Mouse (Mus musculus) heart, adult 9 months (tissue): ENCODE data around the gene Naaladl2.

Experiments
- DNase-seq, 2 experiments: peaks; one replicate each; pipeline ENCODE4 v3.0.0; 2022; ENCODE audit warnings: low spot score in 2 of 2

Gene Naaladl2

DNA sequence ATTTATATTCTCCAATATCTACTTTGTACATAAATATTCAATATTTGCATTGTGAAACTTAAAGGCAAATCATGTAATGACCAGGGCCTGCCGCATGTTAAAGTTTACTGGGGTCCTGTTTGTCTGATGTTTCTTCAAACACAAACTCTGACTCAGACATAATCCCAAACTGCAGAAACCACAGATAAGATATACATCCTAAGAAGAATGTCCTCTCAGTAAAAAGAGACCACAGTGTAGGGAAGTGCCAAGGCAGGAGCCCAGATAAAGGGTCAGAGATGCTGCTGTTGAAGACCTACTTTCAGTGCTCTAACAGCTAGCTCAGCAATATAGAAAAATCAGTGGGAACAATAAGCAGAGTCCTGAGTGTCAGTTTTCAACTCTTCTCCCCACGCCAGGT, 201.9 kb downstream of the Naaladl2 start:
- no peak for DNase-seq

DNA sequence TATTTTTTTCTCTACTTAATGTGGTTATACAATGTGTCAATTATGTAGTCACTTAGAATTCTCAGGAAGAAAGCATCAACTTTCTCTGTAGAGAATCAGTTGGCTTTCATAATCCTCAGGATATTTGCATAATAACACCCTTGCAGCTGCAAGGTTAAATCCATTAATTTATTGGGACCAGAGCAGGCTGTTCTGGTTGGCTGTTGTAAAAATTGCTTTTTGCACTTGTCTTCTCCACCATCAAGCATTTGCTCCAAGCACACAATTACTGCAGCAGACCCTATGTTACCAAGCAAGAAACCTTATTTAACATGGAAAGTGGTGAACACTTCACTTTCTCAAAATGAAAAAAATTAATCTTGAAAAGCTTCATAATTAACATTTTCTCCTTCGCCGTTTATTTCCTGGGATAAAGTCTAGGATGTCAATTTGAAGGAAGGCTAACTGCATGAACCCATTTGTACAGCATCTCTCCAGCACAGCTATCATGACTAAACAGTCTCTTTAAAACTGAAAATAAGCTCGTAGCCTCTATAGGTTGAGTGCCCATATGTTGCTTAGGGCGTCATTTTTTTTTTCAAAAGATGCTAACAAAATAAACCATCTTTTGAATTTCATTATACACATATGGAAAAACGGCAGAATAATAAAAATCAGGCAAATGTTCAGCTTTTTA, 205.4 kb downstream of the Naaladl2 start:
- DNase-seq = no peak

DNA sequence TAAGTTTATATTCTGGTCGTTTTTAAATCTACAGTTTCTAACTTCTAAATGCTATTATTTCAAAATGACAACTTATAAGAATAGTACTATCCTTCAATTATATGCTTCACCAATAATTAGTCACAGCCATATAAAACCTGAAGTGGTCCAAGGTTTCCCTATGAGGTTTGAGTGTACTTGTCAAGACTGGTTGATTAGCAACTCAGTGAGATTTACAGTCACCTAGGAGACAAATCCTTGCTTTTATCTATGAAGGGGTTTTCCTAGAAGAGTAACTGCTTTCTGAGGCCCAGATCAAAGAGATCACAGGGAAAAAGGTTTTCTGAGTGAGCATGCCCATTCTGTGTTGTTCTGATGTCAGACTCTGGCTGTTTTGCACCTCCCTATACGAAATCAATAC, 222.2 kb downstream of the Naaladl2 start:
- DNase-seq = no peak

DNA sequence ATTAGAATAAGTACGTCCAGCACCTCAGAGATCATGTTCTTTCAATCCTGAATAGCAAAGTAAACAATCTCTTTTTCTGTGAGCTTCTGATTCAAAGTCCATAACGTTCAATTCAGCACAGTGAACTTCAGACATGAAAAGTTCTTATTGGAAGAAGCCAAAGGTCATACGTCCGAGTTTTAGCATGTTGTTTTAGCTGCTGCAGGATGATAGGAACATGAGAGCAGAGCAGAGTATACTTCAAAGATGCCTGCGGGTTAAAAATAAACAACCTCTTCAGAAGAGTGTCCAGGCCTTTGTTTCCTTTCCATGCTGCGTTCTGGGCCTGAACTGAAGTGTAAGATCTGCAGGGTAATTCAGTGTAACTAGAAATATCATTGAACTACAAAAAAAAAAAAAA, 222.7 kb downstream of the Naaladl2 start:
- no peak for DNase-seq

DNA sequence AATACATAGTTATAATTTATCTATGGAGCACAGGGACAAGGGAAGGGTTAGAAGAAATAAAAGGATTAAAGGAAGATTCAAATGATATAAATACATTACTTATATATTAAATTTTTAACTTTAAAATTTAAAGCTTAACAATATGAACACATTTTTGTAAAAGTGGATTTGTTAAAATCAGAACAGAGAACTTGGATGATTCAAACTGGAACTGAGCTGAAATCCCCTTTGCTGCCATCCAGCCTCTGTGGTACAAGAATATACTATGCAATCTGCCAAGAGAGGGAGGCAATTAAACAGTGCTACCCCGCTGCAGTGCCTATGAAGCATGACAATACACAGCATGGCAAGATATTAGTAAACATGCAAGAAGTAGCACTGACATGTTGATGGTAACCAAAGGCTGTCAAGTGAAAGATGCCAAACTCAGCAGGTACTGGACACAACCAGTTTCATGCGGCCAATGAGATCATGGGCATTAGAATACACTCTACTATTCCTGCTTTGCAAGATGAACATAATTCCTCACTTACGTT, 238.6 kb downstream of the Naaladl2 start:
- no peak for DNase-seq

DNA sequence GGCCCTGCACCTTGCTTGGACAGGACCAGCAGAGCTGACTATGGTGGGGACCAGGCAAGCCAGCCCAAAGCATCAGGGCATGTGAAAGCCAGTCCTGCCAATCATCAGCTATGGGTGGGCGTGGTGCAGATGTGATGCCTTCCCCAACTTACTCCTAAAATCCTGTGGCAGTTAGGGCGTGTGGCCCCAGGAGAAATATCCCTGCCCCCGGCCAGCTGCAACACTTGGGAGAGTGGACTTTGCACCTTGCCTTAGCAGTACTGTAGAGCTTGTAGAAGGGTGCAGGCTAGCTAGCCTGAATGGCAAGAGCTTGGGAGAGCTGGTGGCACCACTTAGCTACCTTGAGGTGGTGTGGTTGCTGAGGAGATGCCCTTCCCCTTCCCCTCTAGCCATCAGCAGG, 255.3 kb downstream of the Naaladl2 start:
- DNase-seq = no peak

DNA sequence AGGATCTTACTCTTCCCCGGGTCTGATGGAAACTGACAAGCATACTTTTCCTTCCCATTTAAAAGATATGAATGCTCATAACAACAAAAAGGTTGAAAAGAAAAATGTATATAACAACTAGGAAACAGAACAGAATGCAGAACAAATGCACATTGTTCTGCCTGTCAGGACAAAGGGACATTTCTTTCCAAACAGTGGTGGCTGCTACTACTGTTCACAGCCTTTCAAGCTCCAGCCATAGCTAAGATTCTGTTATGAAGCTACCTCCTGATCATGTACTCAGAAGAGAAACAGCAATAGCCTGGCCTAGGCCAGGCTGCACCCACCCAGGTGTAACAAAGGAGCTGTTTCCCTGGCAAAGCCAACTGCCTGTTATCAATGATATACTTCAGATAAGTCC, 271.8 kb downstream of the Naaladl2 start:
- no peak for DNase-seq

DNA sequence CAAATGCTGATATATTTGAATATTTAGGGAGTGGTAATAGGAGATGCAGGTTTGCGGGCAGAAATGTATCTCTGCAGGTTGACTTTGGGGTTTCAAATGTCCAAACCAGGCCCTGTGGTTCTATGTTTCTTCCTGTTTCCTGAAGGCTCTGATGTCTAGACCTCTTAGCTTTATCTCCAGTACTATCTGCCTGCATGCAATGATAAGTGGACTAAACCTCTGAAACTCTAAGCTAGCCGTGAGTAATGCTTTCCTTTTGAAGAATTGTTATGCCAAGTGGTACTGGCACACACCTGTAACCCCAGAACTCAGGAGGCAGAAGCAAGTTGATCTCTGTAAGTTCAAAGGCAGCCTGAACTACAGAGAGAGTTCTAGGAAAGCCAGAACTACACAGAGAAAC, 291.1 kb downstream of the Naaladl2 start:
- no peak for DNase-seq

DNA sequence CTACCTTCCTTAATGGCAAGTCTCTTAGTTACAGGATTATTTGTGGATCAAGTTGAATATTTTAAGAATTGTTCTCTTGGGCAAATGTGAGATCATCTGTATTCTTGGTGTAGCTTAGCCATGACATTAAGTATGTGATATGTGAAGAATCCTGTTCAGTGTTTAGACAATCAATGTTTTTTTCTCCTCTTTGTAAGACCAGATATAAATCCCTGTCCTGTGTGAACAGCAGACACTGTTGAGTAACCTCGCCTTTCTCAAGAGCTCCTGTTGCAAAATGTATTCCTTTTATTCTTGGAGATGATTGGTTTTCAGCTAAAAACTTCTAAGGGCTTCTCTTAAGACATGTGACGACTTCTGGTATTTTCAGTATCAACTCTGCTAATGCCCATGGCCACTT, 347.3 kb downstream of the Naaladl2 start:
- no peak for DNase-seq

DNA sequence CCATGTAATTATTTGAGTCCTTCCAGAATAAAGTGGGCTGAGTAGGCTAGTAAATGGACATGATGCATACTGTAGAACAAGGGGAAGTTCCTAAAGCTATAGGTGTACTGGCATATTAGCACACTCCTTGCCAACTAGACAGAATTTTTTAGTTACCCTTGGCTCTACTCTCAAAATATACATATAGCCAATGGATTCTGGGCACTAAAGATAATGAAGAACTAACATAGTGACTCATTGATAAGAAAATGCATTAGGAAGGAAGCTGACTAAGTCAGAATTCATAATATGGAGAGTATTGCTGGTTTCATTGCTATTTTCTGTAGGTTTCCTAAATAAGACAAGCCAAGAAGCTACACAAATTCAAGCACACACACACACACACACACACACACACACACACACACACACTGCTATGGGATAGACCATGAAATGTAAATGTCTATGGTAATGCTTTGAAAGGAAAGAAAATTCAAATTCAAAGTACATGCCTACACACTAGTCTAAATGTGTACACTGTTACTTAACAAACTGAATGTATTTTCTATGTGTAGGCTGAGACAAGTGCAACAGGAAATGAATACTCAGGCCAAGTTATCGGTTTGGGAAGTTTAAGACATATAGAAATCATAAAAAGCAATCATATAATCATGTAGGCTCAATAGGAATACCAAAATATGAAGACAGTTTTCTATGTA, 356.5 kb downstream of the Naaladl2 start:
- DNase-seq = no peak

DNA sequence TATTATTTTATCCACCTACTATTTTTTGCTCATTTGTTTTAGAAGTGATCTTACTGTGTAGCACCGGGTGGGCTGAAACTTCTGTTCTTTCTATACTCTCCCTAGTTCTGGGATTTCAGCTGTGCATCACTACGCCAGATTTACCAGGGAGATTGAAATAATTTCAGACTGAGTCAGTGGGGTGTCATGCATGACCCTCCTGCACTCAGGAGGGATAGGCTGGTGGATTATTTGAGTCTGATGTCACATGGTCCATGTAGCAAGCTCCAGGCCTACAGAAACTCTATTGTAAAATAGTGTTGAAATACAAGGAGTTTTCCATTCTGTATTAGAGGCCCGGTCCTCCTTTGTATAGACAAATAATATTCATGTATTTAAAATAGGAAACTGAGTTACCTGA, 360.0 kb downstream of the Naaladl2 start:
- DNase-seq = no peak

DNA sequence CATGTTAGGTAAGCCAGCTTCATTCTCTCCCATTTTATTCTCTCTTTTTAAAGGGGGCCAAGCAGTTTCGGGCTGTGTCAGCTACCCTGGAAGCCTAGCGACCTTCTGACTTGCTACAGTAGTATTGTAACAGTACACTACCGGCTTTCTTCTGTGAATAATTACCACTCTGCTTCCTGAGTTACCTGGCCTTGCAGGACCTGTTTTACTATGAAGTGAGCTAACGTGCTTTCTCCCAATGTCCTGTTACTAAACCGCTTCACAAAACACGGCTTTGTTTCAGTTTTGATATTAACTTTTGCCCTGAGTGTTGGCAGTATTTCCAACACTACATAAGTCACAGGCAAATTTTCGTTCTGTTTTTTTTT, 360.6 kb downstream of the Naaladl2 start:
- no peak for DNase-seq

DNA sequence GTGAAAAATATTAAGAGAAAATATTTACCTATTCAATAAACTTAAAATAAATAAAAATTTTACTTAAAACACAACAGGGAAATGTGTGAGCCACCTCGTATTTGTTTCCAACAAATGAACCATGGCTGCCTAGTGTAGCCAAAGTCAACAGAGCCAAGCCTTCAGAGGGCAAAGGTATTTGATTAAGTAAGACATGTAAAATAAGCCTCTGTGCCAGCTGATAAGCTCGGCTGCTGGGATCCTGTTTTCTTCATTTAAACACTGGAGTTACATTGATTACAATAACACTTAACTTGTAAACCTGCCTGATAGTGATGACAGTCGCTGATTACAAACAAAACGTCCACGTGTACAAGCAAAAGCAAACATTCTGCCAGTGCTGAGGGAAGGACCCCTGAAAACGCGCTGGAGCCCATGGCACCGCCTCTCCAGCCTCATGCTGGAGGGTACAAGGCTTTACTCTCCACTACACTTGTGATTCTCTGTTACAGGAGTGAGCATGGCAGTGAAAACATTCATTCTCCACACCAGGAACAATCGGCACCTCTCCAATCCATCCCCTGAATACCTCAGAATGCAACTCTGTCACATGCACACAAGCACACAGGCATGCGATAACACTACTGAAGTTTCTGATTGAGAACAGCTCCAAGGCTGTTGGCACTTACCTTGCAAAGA, 361.1 kb downstream of the Naaladl2 start:
- DNase-seq = no peak

DNA sequence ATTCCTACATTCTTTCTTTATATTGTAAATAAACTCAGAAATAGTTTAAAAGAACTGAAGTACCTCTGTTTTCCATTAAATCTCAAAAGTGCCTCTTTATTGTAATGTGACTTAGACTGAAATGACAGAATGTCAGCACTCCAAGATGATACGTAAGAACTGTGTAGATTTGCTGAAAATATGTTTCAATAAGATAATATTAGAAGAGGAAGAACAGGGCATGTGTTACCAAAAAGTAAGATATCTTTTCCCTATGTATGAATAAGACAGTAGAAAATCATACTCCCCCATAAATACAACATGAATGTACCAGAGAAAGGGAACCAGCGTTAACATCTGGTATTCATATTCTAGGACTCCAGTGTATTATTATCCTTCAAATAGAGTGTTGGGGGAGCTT, 362.4 kb downstream of the Naaladl2 start:
- DNase-seq = no peak

DNA sequence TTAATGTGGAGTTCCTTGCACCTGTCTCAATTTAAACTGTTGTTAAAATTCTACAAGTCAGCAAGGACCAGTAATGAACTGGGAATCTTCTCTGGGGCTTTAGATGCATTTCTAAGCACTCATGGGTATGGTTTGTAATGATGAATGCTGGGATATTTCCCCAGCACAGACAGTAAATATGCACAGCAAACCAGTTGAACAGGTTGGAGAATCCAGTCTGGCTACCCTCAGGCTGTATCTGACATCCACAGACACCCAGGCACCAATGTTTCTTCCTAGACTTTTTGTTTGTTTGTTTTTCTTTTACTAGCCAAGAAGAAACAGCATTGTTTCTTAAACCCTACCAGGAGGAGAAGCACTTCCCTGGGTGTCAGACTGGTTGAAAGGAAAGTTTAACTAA, 365.6 kb downstream of the Naaladl2 start:
- DNase-seq = no peak

DNA sequence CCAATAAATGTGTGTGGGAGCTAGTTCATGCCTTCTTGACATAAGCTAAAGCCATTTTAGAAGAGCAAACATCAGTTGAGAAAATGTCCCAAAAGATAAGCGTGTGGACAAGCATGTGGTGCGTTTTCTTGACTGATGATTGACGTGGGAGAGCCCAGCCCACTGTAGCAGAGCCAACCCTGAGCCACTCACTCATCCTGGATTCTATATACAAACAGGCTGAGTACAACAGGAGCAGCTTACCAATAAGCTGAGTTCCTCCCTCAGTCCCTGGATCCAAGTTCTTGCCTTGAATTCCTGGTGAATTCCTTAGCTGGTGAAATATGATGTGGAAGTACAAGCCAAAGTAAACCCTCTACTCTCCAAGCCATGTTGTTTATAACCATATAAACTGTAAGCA, 395.0 kb downstream of the Naaladl2 start:
- DNase-seq = no peak

DNA sequence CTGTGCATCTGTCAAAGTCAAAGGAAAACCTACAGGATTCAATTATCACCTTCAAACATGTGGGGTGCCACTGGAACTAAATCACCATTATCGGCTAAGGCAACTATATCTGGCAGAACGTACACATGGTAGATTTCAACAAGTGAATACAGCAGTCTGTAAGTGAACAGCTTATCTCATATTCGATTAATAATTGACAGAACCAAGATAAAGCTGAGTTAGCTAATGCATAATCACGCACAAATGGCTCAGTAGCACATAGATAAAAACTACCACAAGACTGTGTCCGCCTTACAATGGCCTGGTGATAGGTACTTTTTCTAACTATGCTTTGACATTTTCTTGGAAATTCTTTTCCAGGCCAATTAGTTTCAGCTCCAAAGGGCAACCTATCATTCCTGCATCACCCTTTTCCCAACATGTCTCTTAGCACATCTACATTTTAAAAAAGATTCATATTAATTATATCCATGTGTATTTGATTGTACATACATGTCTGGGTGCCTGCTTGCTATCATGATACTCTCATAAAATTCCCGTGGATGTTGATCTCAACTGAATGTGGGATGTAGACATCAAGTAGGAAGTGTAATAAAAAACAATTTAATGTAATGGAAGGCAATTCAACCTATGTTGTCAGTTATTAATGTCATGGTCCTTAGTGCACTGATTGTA, 396.7 kb downstream of the Naaladl2 start:
- DNase-seq = no peak

DNA sequence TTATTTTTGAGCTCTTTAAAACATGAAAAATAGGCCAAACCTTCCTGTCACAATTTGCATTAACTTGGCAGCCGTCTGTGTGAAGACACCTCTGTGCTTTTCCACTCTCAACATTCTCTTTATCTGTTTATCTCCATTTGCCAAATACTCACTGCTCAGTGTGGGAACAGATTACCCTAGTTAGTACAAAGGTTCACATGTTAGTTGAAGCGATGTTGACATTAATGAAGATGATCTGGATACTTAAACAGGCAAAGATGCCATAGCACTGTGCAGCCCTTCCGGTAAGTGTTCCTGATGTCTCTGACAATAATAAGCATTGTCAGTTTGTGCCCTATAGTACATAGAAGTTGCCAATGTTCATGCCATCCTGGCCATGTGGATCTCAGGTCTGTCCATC, 400.1 kb downstream of the Naaladl2 start:
- no peak for DNase-seq

DNA sequence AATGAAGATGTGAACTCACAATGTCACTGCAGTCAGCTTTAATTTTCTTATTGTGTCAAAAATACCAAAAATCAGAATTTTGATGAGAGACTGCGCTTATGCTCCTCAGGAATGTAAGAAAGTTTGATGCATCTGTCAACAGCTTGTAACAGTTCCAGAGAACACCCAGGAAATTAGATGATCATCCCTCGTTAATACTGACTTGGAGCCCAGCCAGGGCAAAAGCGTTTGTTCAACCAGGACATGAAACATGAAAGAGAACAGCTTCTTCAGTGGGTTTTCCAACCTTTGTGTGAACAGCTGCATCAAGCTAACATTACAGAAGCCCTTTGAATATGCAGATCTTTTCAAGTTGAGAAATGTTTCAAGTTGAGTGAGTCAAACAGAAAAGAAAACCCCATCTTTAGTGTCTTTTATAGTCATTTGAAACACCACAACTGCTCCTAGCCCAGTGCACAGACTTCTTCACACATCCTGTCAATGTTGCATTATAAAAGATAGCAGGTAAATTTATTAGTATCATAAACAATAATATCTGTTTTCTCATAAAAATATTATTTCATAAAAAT, 424.8 kb downstream of the Naaladl2 start:
- DNase-seq = no peak

DNA sequence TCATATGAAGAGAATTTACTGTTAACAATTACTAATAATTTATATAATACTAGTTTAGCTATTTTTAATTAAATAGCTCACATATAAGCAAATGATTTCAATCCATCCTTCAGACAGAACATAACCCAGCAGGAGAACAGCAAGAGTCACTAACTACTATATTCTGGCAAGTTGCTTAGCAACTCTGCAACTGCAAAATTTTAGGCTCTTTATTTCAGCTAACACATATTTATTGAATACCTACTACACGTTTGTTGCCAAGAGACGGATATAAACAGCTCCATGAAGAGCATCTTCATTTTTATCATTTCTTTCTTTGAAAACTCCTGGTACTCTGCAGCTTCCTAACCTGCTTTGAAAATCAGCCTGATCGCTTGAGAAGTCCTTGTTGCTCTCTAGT, 429.3 kb downstream of the Naaladl2 start:
- no peak for DNase-seq

DNA sequence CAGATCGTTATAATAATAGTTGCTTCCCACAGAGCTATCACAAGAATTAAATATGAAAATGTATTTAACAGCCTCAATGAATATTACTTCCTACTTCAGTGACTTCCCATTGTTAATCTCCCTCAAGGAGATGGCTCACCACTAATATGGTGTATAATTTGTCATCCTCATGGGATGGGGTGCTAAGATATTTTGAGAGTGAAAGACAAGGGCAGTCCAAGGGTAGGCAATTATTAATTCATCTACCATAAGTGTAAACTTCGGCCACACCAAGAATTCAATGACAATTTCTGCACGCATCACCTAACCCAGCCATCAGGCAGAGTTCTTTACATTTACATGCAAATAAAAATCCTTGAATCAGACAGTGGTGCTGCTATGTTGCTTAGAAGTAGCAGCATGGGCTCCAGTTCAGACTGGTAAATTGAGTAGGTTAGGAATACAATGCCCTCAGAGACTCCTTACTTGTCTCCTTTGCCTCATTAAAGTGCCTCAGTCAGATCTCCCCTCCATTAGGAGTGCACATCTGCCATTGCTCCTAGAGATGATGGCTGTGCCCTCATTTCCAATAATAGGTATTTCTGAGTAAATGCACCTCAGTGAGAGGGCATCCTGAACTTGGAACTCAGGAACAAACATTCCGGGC, 438.2 kb downstream of the Naaladl2 start:
- no peak for DNase-seq
